Comparison of ENCODE assay signal across 13 mouse cellular contexts in the genomic region with DNA sequence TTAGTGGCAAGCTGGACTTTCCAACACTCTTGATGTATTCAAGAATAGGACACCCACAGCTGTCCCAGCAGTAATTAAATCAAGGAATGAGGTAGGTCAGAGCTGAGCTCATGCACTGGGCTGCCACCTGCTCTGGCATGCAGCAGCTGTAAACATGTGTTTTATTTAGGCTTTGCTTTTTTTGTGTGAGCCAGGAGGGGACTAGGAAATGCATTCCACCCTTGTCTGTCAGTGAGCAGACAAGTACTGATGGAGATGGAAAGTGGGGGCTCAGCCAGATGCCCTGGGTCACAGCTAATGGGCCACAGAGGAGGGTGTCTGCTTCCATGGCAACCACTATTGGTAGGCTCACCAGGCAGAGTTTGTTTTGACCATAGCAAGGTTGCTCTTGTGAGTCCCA. TPM values are rescaled to one million over a fixed set of nuclear protein-coding genes. Genes with fewer than 3 reads are reported as not detected.
DNase-seq lines count a peak whose midpoint lies in the region; ATAC-seq and TF ChIP-seq lines count a peak whose summit lies in the region.
"Had no signal": no experiment of that assay in that cellular context is flagged by ENCODE, and none has a peak within 500 bp of the region (broad histone marks: within the 10 kb centered on the region; RNA-seq: fewer than 3 reads in every experiment).

No protein-coding gene starts in this region.

- ATAC-seq in hindbrain, embryonic 11.5 days (ENCODE audit: low FRiP score), result peak; percentile 67; the same call in 1 of the 2 replicates
- no peak for ATAC-seq in hindbrain, embryonic 14.5 days (ENCODE audit: low FRiP score)
- ATAC-seq in hindbrain, embryonic 12.5 days (ENCODE audit: low FRiP score), result peak; percentile 77
- ATAC-seq in midbrain, postnatal 0 days (ENCODE audit: low FRiP score), result no peak
- ATAC-seq in intestine, embryonic 15.5 days, result no peak
- no peak for ATAC-seq in inflammation-experienced regulatory T-cells, adult 6 months

- H3K4me1 ChIP-seq in hindbrain, embryonic 11.5 days (replicated peaks; ENCODE audit: control insufficient read depth, insufficient read depth, low read length), result no peaks in the 10 kb centered on the region; the same call in 1 of the 2 replicates
- 0 out of 2 replicates have a peak, but pooled peaks cover 7% of the 10 kb centered on the region for H3K4me1 ChIP-seq in hindbrain, embryonic 14.5 days (replicated peaks; ENCODE audit: control insufficient read depth, insufficient read depth, low read length)
- H3K4me1 ChIP-seq in hindbrain, embryonic 12.5 days, result peaks cover 10% of the 10 kb centered on the region
- H3K4me1 ChIP-seq in midbrain, postnatal 0 days (ENCODE audit: insufficient read depth, low read length), result no peaks in the 10 kb centered on the region
- 0 out of 2 replicates have a peak, but pooled peaks cover 5% of the 10 kb centered on the region for H3K4me1 ChIP-seq in intestine, embryonic 15.5 days (replicated peaks)

- H3K36me3 ChIP-seq in hindbrain, embryonic 11.5 days (ENCODE audit: control insufficient read depth, insufficient read depth, low read length), result no peaks in the 10 kb centered on the region
- H3K36me3 ChIP-seq in hindbrain, embryonic 14.5 days (replicated peaks; ENCODE audit: control insufficient read depth, insufficient read depth), result no peaks in the 10 kb centered on the region
- no peaks in the 10 kb centered on the region for H3K36me3 ChIP-seq in hindbrain, embryonic 12.5 days
- H3K36me3 ChIP-seq in midbrain, postnatal 0 days (ENCODE audit: insufficient read depth, low read length), result no peaks in the 10 kb centered on the region
- H3K36me3 ChIP-seq in intestine, embryonic 15.5 days, result no peaks in the 10 kb centered on the region

- H3K27ac ChIP-seq in hindbrain, embryonic 11.5 days (ENCODE audit: low read depth, low read length), result no peak overlapping the region
- no peak overlapping the region for H3K27ac ChIP-seq in hindbrain, embryonic 14.5 days
- no peak overlapping the region for H3K27ac ChIP-seq in hindbrain, embryonic 12.5 days
- no peak overlapping the region for H3K27ac ChIP-seq in midbrain, postnatal 0 days (ENCODE audit: low read depth, low read length)
- no peak overlapping the region for H3K27ac ChIP-seq in intestine, embryonic 15.5 days
- H3K27ac ChIP-seq: liver, embryonic 14.5 days had no signal

- peak; percentile 50 for DNase-seq in hindbrain, embryonic 11.5 days (ENCODE audit: low spot score)
- DNase-seq in hindbrain, embryonic 14.5 days (ENCODE audit: low spot score), result no peak
- peak; percentile 51 for DNase-seq in embryo, embryonic 11 days
- DNase-seq in midbrain, postnatal 0 days (ENCODE audit: low spot score), result peak; percentile 14
- DNase-seq in right cerebral cortex, adult 18-20 months, result no peak
- DNase-seq: cerebellum, adult 18-20 months; kidney, adult 9 months had no signal

- H3K27me3 ChIP-seq in hindbrain, embryonic 11.5 days (ENCODE audit: control insufficient read depth, insufficient read depth, low read length), result no peaks in the 10 kb centered on the region
- no peaks in the 10 kb centered on the region for H3K27me3 ChIP-seq in hindbrain, embryonic 14.5 days (ENCODE audit: control insufficient read depth, insufficient read depth, low read length)
- H3K27me3 ChIP-seq in hindbrain, embryonic 12.5 days, result no peaks in the 10 kb centered on the region
- H3K27me3 ChIP-seq in midbrain, postnatal 0 days (ENCODE audit: insufficient read depth, low read length), result no peaks in the 10 kb centered on the region
- H3K27me3 ChIP-seq in intestine, embryonic 15.5 days (replicated peaks), result no peaks in the 10 kb centered on the region

- TF ChIP-seq CTCF in midbrain, postnatal 0 days (IDR thresholded peaks at IDR 0.05), result no peak

- no peaks in the 10 kb centered on the region; the same call in 1 of the 2 replicates for H3K9me3 ChIP-seq in hindbrain, embryonic 11.5 days (ENCODE audit: control insufficient read depth, low read length)
- H3K9me3 ChIP-seq in hindbrain, embryonic 14.5 days (ENCODE audit: control insufficient read depth, low read length), result no peaks in the 10 kb centered on the region
- H3K9me3 ChIP-seq in hindbrain, embryonic 12.5 days (replicated peaks), result no peaks in the 10 kb centered on the region
- no peaks in the 10 kb centered on the region for H3K9me3 ChIP-seq in midbrain, postnatal 0 days (ENCODE audit: low read length)
- no peaks in the 10 kb centered on the region for H3K9me3 ChIP-seq in intestine, embryonic 15.5 days

- no peak overlapping the region for H3K4me2 ChIP-seq in hindbrain, embryonic 11.5 days (replicated peaks; ENCODE audit: low read depth, low read length)
- H3K4me2 ChIP-seq in hindbrain, embryonic 14.5 days (replicated peaks), result no peak overlapping the region
- H3K4me2 ChIP-seq in hindbrain, embryonic 12.5 days (replicated peaks), result no peak overlapping the region
- no peak overlapping the region for H3K4me2 ChIP-seq in midbrain, postnatal 0 days (ENCODE audit: low read depth, low read length, poor library complexity, severe bottlenecking)
- no peak overlapping the region for H3K4me2 ChIP-seq in intestine, embryonic 15.5 days (replicated peaks)

- H3K4me3 ChIP-seq in hindbrain, embryonic 11.5 days (ENCODE audit: low read depth, low read length), result no peak overlapping the region
- no peak overlapping the region for H3K4me3 ChIP-seq in hindbrain, embryonic 14.5 days (replicated peaks; ENCODE audit: low read length)
- no peak overlapping the region for H3K4me3 ChIP-seq in hindbrain, embryonic 12.5 days
- H3K4me3 ChIP-seq in midbrain, postnatal 0 days (ENCODE audit: low read depth, low read length), result no peak overlapping the region
- no peak overlapping the region for H3K4me3 ChIP-seq in intestine, embryonic 15.5 days (replicated peaks)

- no peak overlapping the region for H3K9ac ChIP-seq in hindbrain, embryonic 11.5 days (ENCODE audit: low read depth, low read length)
- H3K9ac ChIP-seq in hindbrain, embryonic 14.5 days, result no peak overlapping the region
- no peak overlapping the region for H3K9ac ChIP-seq in hindbrain, embryonic 12.5 days
- no peak overlapping the region for H3K9ac ChIP-seq in midbrain, postnatal 0 days (replicated peaks; ENCODE audit: low read length, poor library complexity, severe bottlenecking)
- no peak overlapping the region for H3K9ac ChIP-seq in intestine, embryonic 15.5 days
- H3K9ac ChIP-seq: liver, embryonic 14.5 days had no signal

RNA-seq across cellular contexts. Expression of gene Plg, which starts 50.0 kb away (rescaled TPM):
- not detected in 2 replicates for polyA plus RNA-seq in hindbrain, embryonic 11.5 days (2014; fragmentation: Nextera tagmentation; extraction: Ambion mirVana)
- polyA plus RNA-seq in hindbrain, embryonic 14.5 days (2014; fragmentation: Nextera tagmentation; extraction: Ambion mirVana), result 0.20 TPM in 1 of 2 replicates, not detected in the other
- polyA plus RNA-seq in hindbrain, embryonic 12.5 days (2016; fragmentation: Nextera tagmentation; extraction: Ambion mirVana), result not detected in 2 replicates
- total RNA-seq in midbrain, postnatal 0 days (2014; rRNA removed), result not detected in 2 replicates
- polyA plus RNA-seq in midbrain, postnatal 0 days (2015; fragmentation: Nextera tagmentation; extraction: Ambion mirVana), result not detected in 2 replicates
- 3.7 and 4.9 TPM in 2 replicates for polyA plus RNA-seq in intestine, embryonic 15.5 days (2015; fragmentation: Nextera tagmentation; extraction: Ambion mirVana)
- polyA plus RNA-seq in inflammation-experienced regulatory T-cells, adult 6 months (2017; shearing (Covaris generic)), result not detected
- total RNA-seq: neutrophil, adult 5-6 weeks had no signal
- polyA plus RNA-seq: gonadal fat pad, adult 2 months had no signal

Comparison
In these comparisons a context has a peak if more than half of its experiments do, and no peak if none do; other contexts are left out.
1. ATAC-seq: peak in hindbrain, embryonic 11.5 days (single experiment) and hindbrain, embryonic 12.5 days (single experiment); none in hindbrain, embryonic 14.5 days (single experiment), midbrain, postnatal 0 days (single experiment), intestine, embryonic 15.5 days (single experiment) and inflammation-experienced regulatory T-cells, adult 6 months (single experiment).
2. DNase-seq: peak in hindbrain, embryonic 11.5 days (single experiment), embryo, embryonic 11 days (single experiment) and midbrain, postnatal 0 days (single experiment); none in hindbrain, embryonic 14.5 days (single experiment) and right cerebral cortex, adult 18-20 months (single experiment).